Mouse (Mus musculus) ovary, postnatal 36 days (tissue): ENCODE results near the gene Sspn.

Experiments used
- DNase-seq: peaks from one replicate; pipeline ENCODE4 v3.0.0; 2022; ENCODE audit warnings: low spot score, mixed read lengths

Gene Sspn

DNA sequence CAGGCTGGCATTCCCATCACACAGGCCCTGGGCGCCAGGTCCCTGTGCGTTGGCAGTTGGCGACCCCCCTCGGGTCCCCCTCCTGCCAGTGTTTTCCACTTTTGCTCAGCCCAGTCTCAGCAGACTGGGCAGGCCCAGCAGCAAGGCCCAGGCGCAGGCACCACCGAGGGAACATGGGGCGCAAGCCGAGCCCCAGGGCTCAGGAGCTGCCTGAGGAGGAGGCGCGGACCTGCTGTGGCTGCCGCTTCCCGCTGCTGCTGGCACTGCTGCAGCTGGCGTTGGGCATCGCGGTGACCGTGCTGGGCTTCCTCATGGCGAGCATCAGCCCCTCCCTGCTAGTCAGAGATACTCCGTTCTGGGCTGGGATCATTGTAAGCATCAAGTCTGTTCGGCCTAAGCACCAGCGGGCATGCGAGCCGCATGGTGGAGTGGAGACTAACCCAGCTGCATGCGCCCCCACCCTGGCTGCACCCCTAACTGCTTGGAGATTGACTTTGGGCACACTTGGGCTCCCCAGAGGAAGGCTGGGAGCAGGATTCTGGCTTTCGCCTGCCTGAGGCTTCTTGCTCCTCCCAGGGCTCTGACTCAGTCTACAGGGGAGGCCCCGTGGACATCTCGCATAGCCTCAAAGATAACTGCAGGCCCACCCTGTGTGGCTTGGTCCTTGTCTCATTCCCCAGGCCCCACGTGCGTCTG is 2.7 kb downstream of the Sspn start:
- peak; percentile 86 for DNase-seq

DNA sequence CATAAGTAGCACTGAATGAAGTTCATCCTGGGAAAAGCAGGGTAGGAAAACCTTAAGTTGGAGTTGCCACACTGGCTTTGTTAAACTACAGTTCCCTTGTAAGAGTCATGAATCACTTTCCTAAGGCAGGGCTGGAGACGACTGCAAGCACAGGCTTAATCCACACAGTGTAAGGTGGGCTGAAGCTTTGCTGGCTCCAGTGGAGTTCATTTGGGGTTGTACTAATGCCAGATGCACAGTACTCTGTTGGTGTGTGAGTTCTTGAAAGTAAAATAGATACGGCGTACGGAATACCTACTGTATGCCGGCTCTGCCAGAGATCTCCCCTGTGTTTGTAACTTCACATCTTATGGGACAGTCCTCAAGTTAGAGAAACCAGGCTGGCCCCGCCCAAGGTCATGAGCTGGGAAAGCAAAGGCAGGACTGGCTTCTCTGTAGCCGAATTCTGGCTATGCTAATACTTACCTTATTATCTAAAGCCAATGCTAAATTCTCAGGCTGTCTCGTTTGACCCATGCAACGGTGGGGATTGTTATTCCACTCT is 3.3 kb downstream of the Sspn start:
- peak; percentile 50 for DNase-seq

DNA sequence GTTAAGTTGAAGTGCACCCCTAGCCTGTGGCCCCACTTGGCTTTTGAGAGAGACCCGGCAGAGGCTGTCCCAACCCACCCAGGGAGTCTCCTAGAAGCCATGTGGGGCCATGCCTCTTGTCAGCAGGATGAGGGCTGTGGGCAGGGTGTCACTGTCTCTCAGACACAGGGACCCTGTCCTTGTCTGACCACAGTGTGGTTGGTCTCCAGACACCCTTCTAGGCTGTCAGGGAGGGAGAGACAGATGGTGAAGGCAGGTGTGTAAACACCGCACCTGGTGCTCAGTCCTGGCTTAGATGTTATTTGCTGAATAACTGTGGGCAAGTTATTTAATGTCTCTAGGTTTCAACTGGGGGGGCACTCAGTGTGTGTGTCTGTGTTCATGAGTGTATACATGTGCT is 4.5 kb downstream of the Sspn start:
- no peak for DNase-seq

DNA sequence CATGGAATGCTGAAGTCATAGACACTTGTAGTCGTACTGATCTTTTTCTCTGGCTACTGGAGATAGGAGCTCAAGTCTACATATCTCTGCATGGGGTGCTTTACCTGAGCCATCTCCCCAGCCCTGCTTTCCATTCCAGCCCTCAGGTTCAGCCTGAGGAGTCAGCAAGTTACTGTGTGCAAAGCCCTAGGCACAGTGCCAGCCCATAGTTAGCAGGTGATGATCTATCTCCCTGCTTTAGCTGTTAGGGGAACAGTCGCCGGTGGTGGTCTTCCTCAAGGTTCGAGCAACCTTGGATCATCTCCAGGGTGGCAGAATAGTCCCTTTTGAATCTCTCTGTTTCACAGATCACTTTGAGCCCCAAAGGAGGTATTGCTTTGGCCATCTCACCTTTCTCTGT is 5.1 kb downstream of the Sspn start:
- no peak for DNase-seq

DNA sequence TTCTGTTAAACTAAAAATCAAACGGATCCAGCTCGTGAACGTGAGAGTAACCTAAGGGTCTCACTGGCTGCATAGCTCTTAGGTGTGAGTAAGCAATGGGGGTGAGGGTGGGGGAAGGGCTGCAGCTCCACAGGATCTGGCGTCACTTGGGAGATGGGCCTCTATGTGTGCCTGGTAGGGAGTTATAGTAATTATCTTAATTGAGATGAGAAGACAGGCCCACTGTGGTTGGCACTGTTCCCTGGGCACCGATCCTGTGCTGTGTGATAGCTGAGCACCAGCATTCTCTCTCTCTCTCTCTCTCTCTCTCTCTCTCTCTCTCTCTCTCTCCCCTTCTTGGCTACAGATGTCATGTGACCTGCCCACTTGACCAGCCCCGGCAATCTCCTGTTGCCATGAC is 9.4 kb downstream of the Sspn start:
- DNase-seq = no peak

GRCm38 (mm10) chr6:145942263-145942966 is 11.0 kb downstream of the Sspn start:
- no peak for DNase-seq

GRCm38 (mm10) chr6:145943414-145943813 is 12.0 kb downstream of the Sspn start:
- no peak for DNase-seq

DNA sequence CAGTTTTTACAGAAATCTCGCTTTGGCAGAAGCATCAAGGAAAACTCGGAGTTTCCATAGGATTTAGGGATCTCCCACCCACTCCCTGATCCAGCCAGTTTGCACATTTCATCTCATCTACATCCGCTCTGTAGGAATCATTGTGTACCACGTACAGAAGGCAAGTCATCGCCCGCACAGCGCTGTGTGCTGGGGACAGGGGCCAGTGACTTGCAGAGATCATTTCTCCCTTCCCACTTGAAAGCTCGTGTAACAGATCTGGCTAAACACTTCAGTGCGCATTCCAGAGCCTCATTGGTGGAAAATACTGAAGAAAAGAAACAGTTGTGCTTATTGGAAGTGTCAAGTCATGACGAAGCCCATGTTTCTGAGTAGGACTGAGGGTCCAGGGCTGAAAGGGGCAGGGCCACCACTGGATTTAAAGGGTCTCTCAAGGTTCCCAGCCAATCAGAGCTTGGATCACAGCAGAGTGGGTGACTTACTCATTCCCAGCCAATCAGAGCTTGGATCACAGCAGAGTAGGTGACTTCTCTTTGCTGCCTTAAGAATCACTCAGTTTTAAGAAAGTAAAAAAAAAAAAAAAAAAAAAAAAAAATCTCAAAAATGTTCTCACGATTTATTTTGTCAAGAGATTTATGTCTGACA is 14.4 kb downstream of the Sspn start:
- DNase-seq = no peak

GRCm38 (mm10) chr6:145949049-145949448 is 17.6 kb downstream of the Sspn start:
- no peak for DNase-seq

DNA sequence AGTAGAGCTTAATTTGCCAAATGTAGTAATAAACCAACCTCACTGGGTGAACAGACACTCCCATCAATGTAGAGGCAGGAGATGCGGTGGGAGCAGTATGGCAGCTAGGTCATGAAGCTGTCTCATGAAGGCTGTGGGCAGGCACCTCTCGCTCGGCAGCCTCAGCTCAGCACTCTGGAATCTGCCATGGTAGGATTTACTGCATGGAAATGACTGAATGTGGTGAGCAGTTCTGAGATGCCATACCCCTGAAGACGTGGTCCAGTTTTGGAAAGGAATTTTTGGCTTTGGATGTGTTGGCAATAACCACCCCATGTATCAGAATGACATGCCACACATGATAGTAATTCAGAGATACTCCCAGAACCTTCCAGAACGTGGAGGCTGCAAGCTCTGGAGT is 19.2 kb downstream of the Sspn start:
- DNase-seq = no peak

- no peak for DNase-seq
Observed at GRCm38 (mm10) chr6:145952594-145952993, 21.2 kb downstream of the Sspn start.

DNA sequence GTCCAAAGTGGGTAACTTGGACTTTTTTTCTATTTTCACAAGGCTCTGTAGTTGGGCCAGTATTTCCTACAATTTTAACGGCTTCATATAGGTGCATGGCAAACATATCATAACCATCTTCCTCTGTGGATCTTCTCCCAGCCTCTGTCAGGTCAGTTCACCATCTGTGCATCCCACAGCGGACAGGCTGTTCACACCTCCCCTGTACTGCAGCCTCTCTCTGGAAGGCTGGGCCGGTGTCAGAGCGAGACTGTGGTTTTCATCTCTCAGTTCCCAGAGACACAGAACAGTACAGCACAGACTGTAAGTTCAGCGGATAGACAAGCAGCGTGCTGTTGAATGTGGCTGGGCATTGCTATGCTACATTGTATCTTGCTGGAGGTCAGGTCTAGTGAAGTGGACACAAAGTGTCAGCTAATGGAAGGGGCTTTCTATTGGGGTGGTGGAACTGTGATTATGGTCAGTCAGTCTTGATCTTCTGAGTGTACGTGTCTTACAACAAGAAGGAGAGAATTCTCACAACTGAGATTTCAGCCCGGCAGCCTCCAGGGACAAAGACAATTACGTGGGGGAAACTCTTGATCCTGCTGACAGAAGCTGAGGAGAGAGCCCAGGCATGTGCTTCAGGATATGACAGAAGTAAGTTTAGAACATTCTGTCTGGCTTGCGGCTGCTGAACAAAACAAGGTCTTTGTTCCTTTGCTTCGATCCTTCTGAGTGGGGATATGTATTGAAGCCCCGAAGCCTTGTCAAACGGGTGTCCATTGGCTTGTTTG is 21.9 kb downstream of the Sspn start:
- no peak for DNase-seq

- no peak for DNase-seq
Observed at GRCm38 (mm10) chr6:145957427-145957965, 26.1 kb downstream of the Sspn start.

- DNase-seq = no peak
Observed at GRCm38 (mm10) chr6:145958070-145958469, 26.6 kb downstream of the Sspn start.

DNA sequence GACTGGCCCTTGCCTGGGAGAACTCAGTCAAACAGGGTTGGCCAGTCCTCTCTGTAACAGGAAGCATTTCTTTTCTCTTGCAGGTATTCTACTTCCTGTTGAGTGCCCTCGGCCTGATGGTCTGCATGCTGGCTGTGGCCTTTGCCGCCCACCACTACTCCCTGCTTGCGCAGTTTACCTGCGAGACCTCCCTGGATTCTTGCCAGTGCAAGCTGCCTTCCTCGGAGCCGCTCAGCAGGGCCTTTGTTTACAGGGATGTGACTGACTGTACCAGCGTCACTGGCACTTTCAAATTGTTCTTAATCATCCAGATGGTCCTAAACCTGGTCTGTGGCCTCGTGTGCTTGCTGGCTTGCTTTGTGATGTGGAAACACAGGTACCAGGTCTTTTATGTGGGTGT is 29.6 kb downstream of the Sspn start:
- no peak for DNase-seq

DNA sequence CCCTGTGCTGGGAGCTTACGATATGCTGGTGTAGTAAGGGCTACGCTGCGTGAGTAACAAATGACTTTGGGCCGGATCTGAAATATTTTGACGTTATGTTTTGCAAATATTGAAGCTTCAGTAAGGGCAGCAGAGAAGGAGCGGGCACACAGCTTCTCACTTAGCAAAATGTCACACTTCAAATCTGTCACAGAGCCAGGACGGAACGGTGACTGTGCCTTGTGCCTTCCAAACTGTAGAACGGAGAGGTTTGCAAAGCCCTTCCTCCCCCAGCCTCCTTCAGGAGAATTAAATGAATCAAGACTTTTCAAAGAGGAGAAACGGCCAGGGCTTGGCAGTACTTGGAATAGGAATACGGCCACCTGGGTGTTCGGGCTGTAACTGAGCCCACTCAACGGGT is 32.5 kb downstream of the Sspn start:
- DNase-seq = no peak

DNA sequence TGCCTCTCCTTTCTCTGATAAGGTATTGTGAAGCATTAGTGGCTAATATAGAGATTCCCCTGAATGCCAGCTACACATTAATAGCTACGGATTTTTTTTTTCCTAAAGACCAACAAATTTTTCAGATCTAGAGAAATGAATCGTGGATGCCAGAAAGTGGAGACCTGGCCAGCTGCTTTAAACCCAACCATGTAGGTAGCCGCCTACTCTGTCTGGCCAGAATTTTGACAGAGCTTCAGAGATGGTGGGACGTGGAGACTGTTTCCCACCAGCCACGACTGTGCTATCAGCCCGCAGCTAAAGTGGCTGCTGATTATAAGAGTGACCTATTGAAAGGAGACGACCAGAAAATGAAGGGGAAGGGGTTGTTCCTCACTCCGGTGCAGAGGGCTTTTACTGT is 36.3 kb downstream of the Sspn start:
- DNase-seq = no peak

DNA sequence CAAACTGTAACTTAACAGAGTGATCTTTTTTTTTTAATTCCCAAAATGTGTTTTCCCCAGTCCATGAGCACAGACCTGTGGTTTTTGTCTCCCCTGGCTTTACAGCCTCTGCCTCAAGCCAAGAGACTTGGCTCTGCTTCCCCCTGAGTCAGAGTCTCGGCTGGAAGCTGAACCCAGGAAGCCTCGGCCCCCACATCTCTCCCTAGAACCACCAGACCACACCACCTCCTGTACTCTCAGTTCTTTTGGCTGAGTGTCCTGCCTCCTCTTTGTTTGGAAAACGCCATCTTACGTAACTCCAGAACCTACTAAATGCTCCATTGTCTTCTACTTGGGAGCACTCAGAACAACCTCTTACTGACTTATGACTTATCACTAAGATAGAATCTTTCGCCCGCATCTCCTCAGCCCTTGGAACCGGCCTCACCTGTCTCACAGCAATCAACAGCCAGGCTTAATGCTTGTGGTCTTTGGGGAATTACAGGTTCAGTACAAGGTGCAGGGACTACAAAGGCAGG is 36.9 kb downstream of the Sspn start:
- peak; percentile 42 for DNase-seq

DNA sequence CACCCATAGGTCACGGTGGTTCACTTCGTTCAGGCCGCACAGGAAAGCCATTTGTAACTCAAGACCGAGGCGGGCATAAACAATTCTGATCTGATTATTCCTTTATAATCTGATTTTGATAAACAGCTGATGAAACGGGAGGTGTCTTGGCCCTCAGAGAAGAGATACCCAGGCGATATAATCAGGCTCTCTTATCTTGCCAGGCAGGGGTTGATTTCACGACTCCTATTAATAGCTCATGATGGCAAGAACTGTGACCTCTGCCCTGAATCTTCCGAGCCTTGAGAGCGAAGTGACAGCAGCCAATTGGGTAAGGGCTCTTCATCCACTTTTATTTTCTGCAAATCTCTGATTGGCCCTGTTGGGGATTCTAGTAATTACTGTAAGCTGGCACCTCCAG is 37.4 kb downstream of the Sspn start:
- DNase-seq = no peak

GRCm38 (mm10) chr6:145969572-145969971 is 38.1 kb downstream of the Sspn start:
- no peak for DNase-seq

DNA sequence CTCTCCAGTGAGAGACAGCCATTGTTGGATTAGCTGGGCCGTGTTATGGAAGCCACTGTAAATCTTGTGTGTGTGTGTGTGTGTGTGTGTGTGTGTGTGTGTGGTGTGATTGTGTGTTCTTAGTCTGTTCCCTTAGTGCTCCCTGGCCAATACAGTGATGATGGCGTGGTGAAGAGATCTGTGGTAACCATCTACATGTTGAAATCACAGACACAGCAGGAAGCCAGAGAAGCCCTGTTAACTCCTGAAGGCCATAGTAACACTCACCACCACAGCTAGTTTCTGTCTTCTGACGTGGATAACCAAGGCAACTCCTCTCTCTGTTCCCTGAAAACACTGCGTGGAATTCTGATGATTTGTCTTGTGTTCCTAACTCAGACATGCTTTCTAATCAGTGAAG is 40.7 kb downstream of the Sspn start:
- no peak for DNase-seq

GRCm38 (mm10) chr6:145972836-145973235 is 41.4 kb downstream of the Sspn start:
- no peak for DNase-seq
